Mouse (Mus musculus): ENCODE measurements at regions not wholly inside any gene's neighbourhood (a gene's known extent, or its start where the extent isn't known, plus 50 kb on each side); places are given as distances from the start of the nearest gene placed in this dataset.

GRCm38 (mm10) chr11:85986338-85986737 is 100.1 kb downstream of the Tbx4 start:
- no peak for TF ChIP-seq POLR2A (IDR thresholded peaks at IDR 0.05; ENCODE audit: insufficient read depth, low read depth, low read length)
- TF ChIP-seq CTCF (IDR thresholded peaks at IDR 0.05; ENCODE audit: insufficient read depth, low read depth, low read length), result no peak

Measured in olfactory bulb, adult 2 months (tissue).